Mouse (Mus musculus): ENCODE data around the gene Slc27a1.

Slc27a1 gene

DNA sequence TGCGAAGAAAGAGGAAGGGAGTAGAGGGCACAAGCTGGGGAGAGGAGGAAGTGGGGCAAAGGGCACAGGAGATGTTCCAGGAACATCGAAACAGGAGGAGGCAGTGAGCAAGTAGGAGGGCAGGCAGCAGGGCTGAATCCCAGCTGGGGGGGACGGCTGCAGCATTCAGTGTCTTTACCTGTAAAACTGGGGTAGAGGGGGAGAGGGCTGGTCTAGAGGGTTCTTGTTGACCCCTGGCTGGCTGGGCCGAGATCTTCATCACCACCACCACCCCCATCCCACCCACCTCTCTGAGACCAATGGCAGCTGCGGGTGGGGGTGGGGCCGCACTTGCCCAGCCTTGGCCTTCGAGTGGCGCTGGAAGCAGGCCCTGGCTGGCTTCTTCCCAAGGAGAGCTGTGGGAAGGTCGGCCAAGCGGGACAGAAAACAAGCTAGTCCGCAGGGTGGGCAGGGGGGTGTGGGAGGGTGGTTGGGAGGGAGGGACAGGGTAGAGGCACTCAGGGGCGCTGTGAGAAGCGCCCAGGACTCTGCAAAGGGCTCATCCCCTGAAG, at the start of gene Slc27a1:
Slc27a1 (plus strand) TSS at position 496 of the 551 bp plus-strand sequence.
- DNase-seq (ENCODE audit: low spot score) = peak; percentile 68

DNA sequence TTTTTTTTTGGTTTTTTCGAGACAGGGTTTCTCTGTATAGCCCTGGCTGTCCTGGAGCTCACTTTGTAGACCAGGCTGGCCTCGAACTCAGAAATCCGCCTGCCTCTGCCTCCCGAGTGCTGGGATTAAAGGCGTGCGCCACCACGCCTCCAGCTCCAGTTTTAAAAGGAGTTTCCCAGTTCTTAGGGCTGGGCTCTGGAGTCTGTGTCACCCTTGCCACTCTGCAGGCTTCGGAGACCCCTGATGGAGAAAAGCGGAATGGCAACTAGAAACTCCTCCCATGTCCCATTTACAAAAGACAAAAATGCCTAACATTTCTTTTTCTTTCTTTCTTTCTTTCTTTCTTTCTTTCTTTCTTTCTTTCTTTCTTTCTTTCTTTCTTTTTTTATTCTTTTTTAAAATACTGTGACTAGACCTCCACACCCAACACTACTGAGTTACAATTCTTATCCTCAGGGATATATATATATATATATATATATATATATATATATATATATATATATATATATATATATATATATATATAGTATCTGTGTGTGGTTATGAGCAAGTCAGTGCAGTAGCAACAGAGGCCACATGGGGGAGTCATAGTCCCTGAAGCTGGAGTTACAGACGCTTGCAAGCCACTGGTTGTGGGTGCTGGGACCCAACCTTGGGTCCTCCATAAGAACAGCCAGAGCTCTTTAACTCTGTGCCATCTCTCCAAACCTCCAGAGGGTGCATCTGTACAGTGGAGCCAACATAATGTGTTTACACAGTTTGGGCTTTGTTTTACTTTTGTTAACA, 49.5 kb upstream of the Slc27a1 start:
- peak; percentile 55 for DNase-seq (ENCODE audit: low spot score)

DNA sequence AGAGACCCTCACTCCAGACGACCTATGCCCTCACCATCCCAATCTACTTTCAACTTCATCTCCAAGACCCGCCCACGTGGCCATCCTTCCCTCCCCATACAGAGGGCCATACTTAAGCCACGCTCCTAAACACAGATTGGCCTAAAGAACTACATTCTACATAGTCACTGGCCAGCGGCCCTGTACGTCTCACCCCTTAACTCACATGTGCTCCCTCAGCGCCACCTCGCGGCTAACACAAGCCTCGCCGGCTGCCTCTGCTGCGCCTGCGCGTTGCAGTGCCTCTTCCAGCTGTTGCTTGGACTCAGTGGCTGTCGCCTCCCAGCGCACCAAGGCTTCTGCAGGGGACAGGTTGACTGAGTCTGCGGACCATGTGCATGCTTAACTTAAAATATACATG, 47.0 kb upstream of the Slc27a1 start:
- DNase-seq (ENCODE audit: low spot score) = peak; percentile 95

DNA sequence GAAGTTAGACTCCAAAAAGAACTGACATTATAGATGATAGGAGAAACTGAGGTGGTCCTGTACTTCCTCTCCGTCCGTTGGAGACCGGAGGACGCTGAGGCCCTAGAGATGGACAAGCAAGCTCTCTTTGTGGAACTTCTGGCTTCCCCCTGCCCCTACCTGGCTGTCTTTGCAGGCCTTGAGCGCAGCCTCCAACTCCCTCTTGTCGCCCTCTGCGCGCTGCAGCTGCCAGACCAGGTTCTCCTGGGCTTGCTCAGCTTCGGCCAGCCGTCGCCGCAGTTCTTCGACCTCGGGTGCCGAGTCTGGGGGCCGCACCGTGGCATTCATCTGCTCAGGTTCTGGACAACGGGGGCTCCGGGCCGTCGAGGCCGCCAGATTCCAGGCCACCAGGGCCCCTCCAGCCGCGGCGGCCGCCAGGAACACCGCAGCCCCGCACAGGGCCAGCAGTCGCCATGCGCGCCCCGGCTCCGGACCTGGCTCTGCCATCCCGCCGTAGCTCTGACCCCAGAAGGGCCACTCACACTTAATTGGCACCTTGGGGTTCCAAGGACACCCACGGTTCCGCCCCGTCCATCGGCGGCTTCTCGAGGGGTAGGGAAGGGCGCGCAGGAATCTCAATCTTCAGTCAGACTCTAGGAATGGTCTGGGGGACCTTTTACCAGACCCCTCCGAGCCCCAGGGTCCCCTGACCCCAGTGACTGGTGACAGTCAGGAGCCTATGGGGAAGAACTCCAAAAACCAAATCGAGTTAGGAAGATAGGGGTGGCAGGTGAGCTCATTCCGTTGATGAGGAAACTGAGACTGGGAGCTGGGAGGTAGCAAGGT, 43.2 kb upstream of the Slc27a1 start, which contains the start of gene Ccdc194:
Ccdc194 (minus strand) TSS at position 486 of the 825 bp plus-strand sequence.
- no peak for DNase-seq (ENCODE audit: low spot score)

DNA sequence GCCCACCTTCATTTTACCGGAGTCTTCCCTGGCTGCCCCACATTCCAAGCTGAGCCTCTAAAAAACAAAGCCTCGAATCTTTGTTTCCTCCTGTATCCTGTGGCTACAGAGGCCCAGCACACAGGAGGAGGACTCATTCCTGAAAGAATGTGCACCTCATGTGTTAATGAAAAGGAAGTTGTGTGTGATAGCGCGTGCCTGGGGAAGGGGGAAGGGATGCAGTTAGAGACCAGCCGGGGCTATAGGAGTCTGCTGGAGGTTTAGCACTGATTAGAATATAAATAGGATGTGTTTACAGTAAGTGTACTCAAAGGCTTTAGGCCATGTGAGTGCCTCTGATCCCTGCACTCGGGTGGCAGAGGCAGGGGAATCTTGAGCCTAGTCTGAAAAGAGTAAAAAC, 42.4 kb upstream of the Slc27a1 start:
- DNase-seq (ENCODE audit: low spot score) = no peak

DNA sequence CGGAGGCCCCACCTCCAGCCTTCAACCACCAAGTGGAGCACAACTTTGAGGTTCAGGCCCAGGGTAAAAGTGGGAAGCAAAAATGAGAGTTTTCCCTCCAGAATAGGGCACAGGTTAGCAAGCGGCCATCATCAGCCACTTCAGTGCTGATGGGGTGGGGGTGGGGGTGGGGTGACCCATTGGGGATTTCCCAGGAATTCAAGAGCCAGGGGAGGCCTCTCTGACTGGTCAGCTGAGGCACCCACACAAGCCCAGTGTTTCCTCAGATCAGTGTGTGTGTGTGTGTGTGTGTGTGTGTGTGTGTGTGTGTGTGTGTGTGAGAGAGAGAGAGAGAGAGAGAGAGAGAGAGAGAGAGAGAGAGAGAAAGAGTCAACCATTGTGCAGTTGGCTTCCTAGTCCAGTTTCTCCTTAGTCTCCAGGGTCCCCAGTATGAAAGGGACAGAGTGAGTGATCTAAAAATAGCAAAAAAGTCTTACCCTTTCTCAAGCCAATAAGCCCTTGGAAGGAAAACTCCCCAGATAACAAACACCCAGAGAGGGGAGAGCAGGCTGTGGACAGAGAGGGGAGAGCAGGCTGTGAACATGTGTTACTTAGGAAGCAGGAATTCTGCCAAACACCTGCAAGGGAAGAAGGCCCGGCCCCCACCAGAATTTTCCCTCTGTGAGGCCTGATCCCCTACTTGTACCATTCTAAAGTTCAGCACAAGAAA, 41.4 kb upstream of the Slc27a1 start:
- no peak for DNase-seq (ENCODE audit: low spot score)

DNA sequence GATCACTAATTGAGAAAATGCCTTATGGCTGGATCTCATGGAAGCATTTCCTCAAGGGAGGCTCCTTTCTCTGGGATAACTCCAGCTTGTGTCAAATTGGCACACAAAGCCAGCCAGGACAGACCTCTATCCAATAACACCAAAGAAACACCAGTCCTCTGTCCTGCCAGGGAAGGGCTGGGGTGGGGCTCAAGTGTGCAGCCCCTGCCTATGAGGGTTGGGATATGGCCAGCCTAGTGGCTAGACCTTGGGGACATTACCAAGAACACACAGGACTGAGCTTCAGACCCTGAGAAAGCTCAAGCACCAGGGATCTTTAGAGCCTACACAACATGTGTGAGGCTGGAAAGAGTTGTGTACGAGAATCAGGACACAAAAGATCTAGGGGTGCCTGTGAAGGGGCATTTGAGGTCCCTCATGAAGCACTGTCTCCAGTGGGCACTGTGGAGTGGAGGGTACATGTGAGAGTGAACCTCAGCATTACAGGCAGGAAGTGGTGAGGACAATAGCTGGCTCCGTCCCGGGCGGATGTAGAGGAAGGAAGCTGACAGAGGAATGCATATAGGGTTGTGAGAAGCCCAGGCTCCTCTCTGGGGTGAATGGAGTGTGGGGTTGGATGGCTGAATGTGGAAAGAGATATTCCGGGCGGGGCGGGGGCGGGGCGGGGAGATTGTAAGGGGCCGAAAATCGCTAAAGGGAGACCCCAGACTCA, 40.2 kb upstream of the Slc27a1 start:
- DNase-seq (ENCODE audit: low spot score) = no peak

DNA sequence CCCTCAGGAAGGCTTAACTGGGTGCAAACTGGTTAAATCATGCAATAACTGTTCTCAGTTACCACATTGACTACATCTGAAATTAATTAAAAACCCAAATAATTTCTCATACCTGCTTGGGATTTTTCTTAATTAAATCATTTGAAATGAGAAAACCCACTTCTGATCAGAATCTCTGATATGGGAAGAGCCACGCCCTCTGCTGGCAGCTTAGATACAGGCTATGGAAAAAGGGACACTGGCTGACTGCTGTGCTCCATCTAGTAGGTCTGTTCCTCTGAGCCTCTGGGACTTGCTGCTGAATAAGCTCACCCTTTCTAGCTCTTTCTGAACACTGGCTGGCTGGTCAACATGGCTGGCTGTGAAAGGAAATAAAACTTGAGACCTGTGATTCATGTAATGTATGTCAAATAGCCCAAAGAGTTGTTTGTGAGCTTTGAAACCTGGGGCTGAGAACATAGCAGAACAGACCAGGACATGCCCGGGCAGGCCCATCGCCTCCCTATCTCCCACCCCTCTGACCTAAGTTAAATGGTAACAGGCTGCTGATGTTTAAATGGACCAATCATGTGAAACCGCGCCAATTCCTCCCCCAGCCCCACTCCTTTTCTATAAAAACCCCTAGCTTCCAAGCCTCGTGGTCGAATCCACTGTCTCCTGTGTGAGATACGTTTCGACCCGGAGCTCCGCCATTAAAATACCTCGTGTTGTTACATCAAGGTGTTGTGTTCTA, 37.8 kb upstream of the Slc27a1 start:
- DNase-seq (ENCODE audit: low spot score) = peak; percentile 64

DNA sequence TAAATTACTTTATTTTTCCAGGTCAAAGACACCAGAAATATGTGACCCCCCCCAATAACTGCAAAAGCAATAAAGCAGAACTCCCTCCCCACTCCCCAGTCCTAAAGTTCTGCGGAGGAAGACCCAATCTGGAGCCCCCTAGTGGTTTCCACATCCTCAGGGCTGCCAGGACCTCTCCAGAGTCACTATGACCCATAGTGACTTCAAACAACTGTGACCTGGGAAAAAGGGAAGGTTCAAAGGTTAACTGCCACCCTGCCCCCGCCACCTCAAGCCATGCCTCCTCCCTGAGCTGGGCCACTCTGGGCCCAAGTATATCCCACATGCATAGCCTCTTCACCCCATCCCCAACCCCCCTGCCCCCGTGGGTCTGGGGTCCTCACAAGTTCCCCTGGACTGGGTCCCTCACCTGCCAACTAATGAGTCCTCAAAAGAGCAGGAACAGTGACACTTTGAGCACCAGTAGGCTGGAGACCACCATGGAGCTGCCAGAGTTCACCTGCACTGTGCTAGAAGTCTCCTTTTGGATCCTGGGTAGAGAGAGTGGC, 34.3 kb upstream of the Slc27a1 start:
- DNase-seq (ENCODE audit: low spot score) = no peak

DNA sequence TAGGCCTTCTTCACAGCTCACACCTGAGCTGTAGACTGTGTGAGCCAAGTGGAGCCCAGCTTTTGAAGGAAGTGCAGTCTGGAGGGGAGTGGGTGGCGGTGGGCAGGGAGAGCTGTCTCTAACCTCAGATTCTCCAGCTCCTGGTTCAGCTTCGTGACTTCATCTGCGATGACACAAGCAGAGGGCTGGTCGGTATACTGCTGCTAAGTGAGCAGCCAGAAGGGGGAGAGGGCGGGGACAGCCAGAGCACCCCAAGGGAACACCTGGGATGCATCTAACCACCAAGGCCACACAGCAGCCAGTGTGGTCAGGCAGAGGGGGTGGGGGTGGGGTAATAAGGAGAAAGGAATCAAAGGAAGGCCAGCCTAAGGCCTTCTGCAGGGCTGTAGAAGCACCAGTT, 33.0 kb upstream of the Slc27a1 start:
- no peak for DNase-seq (ENCODE audit: low spot score)

DNA sequence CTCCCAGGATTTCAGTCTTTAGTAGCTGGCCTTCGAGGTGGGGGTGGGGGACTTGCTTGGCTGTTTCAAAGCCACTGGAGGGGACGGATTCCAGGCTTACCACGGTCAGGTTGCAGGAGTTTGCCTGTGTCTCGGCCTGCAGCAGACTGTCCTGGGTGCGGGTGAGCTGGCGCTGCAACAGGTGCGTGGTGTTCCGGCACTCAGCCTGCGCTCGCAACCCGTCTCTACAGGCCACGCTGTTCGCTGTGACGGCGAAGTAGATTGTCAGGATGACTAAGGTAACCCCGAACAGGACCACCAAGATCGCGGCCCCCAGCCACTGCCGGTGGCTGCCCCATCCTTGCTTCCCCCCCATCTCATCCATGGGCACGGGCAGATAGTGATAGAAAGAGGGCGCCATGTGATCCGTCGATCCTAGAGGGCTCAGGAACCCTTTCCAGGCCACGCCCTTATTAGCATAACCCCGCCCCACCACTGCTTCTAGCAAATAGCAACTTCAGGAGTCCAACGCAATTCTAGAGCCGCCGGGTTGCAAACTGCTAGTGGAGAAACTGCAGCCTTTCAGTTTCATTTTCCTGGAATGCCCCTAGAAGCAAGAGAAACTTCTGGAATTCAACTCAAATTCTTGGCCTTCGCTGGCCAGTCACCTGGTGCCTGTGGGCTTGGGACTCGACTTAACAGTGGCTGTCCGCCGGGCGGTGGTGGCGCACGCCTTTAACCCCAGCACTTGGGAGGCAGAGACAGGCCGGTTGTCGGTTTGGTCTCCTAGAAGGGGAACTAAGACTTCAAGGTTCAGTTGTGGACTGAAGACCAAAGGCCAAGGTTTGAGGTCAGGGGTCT, 31.4 kb upstream of the Slc27a1 start, which contains the start of gene Bst2:
Bst2 (minus strand) TSS at position 429 of the 840 bp plus-strand sequence.
- peak; percentile 70 for DNase-seq (ENCODE audit: low spot score)

DNA sequence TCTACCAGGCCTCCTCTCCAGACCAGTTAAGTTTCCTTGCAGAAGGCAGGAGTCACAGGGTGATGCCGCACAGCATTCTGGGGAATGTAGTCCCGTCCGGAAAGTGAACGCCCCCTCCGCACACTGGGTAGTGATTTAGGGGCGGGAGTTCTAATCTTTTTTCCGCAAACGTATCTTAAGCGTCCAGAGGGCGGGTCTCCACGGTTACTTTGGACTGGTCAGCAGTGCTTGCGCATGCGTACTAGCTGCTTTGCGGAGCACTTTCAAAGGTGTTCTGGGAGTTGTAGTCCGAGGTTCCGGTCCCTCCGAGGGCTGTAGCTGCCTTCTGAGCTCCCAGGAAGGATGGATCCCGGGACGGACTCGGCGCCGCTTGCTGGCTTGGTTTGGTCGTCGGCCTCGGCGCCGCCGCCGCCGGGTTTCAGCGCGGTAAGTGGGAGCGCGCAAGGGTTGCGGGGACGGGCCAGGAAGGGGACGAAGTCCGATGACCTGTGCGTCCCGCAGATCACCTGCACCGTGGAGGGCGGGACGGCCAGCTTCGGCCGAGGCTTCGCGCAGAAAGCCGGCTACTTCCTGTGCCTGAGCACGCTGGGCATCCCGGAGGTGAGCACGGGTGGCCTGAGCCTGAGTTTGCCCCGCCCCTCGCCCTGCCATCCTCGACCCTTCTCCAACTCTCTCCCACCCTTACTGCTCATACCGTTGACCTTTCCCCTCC, 25.9 kb upstream of the Slc27a1 start, which contains the start of gene Mvb12a:
Mvb12a (plus strand) TSS at position 291 of the 712 bp plus-strand sequence.
- DNase-seq (ENCODE audit: low spot score) = peak; percentile 99

DNA sequence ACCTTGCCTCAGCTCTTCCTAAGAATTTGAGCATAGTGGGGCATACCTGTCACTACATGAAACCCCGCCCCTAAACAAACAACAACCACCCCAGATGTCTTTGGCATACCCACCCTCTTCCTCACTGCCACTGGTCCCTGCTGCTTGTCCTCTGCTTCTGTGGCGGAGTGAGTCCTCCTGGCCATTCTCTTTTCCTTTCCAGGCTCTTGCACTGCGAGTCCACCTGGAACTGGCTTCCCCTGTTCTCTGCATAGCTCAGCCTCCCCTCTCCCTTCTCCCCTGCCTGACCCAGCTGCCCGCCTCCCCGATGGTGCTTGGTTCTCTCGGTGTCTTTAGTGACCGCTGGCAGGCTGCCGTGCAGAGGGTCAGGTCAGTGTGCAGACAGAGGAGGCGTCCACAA, 24.9 kb upstream of the Slc27a1 start:
- DNase-seq (ENCODE audit: low spot score) = no peak

DNA sequence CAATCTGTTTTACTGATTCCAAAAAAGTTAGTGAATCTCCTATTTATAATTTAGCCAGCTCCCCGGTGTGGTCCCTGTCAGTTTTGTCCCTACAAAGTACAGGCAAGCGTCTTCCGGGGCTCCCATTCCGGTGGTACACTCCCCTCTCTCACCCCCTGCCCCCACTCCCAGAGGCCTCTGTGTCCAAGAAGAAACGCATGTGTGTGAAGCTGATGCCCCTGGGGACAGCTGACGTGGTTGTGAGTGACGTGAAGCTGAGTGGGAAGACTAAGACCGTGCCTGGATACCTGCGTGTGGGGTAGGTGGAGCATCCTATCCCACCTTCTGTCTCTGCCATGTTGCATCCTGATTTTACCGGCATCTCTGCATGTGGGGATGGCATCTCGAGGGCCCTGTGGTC, 23.6 kb upstream of the Slc27a1 start:
- no peak for DNase-seq (ENCODE audit: low spot score)

DNA sequence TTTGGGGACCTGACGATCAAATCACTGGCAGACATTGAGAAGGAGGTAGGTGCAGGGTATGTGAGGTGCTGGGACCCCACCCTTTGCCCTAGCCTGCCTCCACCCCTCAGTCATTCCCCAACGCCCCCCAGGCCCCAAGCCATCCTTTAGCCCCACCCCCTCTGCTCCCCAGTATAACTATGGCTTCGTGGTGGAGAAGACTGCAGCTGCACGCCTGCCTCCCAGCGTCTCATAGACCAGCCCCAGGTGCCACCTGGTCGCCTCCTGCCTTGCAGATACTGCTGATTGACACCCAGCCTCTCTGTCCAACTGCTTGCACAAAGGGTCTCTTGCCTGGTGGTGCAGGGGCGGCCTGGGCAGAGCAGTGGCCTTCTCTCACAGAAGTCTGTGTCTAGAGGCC, 21.1 kb upstream of the Slc27a1 start:
- no peak for DNase-seq (ENCODE audit: low spot score)

DNA sequence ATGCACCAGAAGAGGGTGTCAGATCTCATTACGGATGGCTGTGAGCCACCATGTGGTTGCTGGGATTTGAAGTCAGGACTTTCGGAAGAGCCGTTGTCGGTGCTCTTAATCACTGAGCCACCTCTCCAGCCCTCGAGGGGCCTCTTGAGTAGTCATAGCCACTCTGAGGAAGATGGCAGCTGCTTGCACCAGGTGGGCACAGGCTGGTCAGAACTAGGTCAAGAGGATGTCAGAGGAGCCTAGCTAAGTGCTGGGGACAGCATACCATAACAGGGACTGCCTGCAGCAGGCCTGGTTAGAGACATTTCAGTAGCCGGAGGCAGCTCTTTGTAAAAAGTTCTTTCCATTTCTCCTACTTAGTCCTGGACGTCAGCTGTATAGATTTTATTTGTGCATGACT, 17.9 kb upstream of the Slc27a1 start:
- no peak for DNase-seq (ENCODE audit: low spot score)

DNA sequence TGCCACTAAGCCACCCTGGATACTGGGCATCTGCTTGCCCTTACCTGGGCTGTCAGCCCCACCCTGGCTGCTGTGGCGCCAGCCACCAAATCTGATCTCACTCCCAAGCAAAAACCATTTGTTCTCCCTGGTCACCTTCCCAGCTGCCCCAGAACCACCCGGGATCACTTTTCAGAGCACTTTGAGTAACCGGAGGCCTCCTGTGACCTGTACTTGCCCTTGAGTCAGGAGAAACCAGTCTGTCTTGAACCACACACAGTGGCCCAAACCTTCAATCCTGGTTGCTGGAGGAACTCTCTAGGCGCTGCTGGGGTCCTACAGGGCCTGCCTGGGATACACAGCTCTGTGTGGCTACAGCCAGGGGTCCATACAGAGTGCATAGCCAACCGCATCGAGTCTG, 15.9 kb upstream of the Slc27a1 start:
- no peak for DNase-seq (ENCODE audit: low spot score)

DNA sequence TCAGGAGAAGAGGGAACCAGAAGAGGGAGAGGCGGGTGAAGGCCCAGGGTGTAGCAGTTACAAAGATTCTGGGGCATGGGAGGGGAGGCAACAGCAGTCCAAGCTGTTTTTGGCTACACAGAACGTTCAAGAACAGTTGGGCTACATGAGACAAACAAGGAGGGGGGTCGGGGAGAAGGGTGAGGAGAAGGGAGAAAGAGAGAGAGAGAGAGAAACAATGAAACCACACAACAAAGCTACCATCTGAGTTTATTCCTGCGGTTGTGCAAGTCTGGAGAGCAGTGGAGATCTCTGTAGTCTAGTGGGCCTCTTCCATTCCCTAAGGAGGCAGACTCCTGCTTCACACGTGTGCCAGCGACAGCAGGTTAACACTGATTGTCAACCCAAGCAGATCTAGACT, 14.7 kb upstream of the Slc27a1 start:
- DNase-seq (ENCODE audit: low spot score) = no peak

DNA sequence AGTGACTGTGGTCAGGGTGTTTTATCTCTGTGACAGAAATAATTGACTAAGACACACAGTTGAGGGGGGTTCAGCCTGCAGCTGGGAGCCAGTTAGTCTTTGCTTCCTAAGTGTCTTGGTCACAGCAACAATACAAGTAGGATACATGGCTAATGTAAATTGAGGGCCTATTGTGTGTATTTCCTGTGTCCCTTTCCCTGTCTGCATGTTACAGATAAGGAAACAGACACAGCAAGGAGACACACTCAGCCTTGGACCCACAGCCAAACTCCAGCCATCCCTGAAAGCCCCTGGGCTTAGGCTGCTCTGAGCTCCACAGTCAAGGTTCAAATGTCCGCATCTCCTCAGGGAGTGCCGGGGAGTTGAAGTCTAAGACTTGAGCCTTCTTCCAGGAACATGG, 14.0 kb upstream of the Slc27a1 start:
- no peak for DNase-seq (ENCODE audit: low spot score)
